7 mouse cellular contexts compared by ENCODE assay signal in genomic region chr14:120477982-120478568, GRCm38 (mm10). TPM values are rescaled to one million over a fixed set of nuclear protein-coding genes. Genes with fewer than 3 reads are reported as not detected.
A peak's percentile ranks its signal among the peaks of the same experiment; 100 is the strongest.
DNase-seq lines count a peak whose midpoint lies in the region; ATAC-seq lines count a peak whose summit lies in the region.

Gene Rap2a (plus strand): TSS chr14:120478444.

- WGBS in embryonic facial prominence, embryonic 11.5 days = under 1% methylated on average over 61 of the region's 78 CpGs
- WGBS in limb, embryonic 10.5 days = under 1% methylated on average over 68 of the region's 78 CpGs
- under 1% methylated on average over 76 of the region's 78 CpGs for WGBS in midbrain, embryonic 13.5 days

- peak; percentile 83 for ATAC-seq in embryonic facial prominence, embryonic 11.5 days (replicated peaks; ENCODE audit: insufficient number of reproducible peaks, low FRiP score, low TSS enrichment, low read depth)
- peak; percentile 62 for ATAC-seq in granulocyte monocyte progenitor cell, adult 5-6 weeks (replicated peaks; ENCODE audit: poor library complexity, severe bottlenecking)
- ATAC-seq in midbrain, embryonic 13.5 days = peak; percentile 87

- peak within 1 kb of the TSS; percentile 81 for H3K27ac ChIP-seq in embryonic facial prominence, embryonic 11.5 days (replicated peaks; ENCODE audit: low read depth, low read length)
- H3K27ac ChIP-seq in limb, embryonic 10.5 days = peak within 1 kb of the TSS; percentile 95
- peak within 1 kb of the TSS; percentile 98 for H3K27ac ChIP-seq in midbrain, embryonic 13.5 days

- peak; percentile 98 for DNase-seq in adrenal gland, postnatal 14 days
- DNase-seq in embryonic facial prominence, embryonic 11.5 days (ENCODE audit: low spot score) = peak; percentile 96
- peak; percentile 96 for DNase-seq in kidney, adult 11 months
- DNase-seq in limb, embryonic 10.5 days (ENCODE audit: low spot score) = peak; percentile 95
- DNase-seq in spleen, adult 18-20 months = peak; percentile 93 to 94

- H3K36me3 ChIP-seq in embryonic facial prominence, embryonic 11.5 days (replicated peaks; ENCODE audit: control insufficient read depth, insufficient read depth, low read depth, low read length) = no peaks in the 10 kb centered on the region
- H3K36me3 ChIP-seq in limb, embryonic 10.5 days = peaks cover 9% of the 10 kb centered on the region; the same call in 1 of the 2 replicates
- peaks cover 5% of the 10 kb centered on the region; the same call in 1 of the 2 replicates for H3K36me3 ChIP-seq in midbrain, embryonic 13.5 days

- H3K9me3 ChIP-seq in embryonic facial prominence, embryonic 11.5 days (replicated peaks; ENCODE audit: control insufficient read depth, low read length) = no peaks in the 10 kb centered on the region
- no peaks in the 10 kb centered on the region for H3K9me3 ChIP-seq in limb, embryonic 10.5 days (replicated peaks)
- no peaks in the 10 kb centered on the region for H3K9me3 ChIP-seq in midbrain, embryonic 13.5 days

- no peaks in the 10 kb centered on the region for H3K27me3 ChIP-seq in embryonic facial prominence, embryonic 11.5 days (ENCODE audit: control insufficient read depth, insufficient read depth, low read length)
- no peaks in the 10 kb centered on the region for H3K27me3 ChIP-seq in limb, embryonic 10.5 days (ENCODE audit: low read depth, poor library complexity, severe bottlenecking)
- H3K27me3 ChIP-seq in midbrain, embryonic 13.5 days = no peaks in the 10 kb centered on the region

- peak within 1 kb of the TSS; percentile 78 for H3K4me2 ChIP-seq in embryonic facial prominence, embryonic 11.5 days (ENCODE audit: low read depth, low read length)
- H3K4me2 ChIP-seq in midbrain, embryonic 13.5 days (replicated peaks) = peak within 1 kb of the TSS; percentile 73

- no peaks in the 10 kb centered on the region for H3K4me1 ChIP-seq in embryonic facial prominence, embryonic 11.5 days (ENCODE audit: control insufficient read depth, insufficient read depth, low read length)
- peaks cover 13% of the 10 kb centered on the region; the same call in 1 of the 2 replicates for H3K4me1 ChIP-seq in limb, embryonic 10.5 days
- H3K4me1 ChIP-seq in midbrain, embryonic 13.5 days (replicated peaks) = peaks cover 41% of the 10 kb centered on the region

- H3K4me3 ChIP-seq in embryonic facial prominence, embryonic 11.5 days (ENCODE audit: low read depth, low read length) = peak within 1 kb of the TSS; percentile 78
- H3K4me3 ChIP-seq in limb, embryonic 10.5 days = peak within 1 kb of the TSS; percentile 80
- H3K4me3 ChIP-seq in midbrain, embryonic 13.5 days (replicated peaks) = peak within 1 kb of the TSS; percentile 84

- peak within 1 kb of the TSS; percentile 85 for H3K9ac ChIP-seq in embryonic facial prominence, embryonic 11.5 days (replicated peaks; ENCODE audit: low read length)
- H3K9ac ChIP-seq in midbrain, embryonic 13.5 days (replicated peaks) = peak within 1 kb of the TSS; percentile 91

RNA-seq across cellular contexts. Expression of gene Rap2a, which starts in this region (rescaled TPM):
- total RNA-seq in adrenal gland, postnatal 14 days (2021) = 21.2 and 22.0 TPM in 2 replicates
- polyA plus RNA-seq in embryonic facial prominence, embryonic 11.5 days (2014; fragmentation: Nextera tagmentation; extraction: Ambion mirVana) = 13.7 and 15.4 TPM in 2 replicates
- total RNA-seq in granulocyte monocyte progenitor cell, adult 5-6 weeks (2014; fragmentation: Nextera tagmentation) = 5.6 and 10.7 TPM in 2 replicates
- 6.1 and 6.3 TPM in 2 replicates for total RNA-seq in granulocyte monocyte progenitor cell, adult 5-6 weeks (2017)
- polyA plus RNA-seq in limb, embryonic 10.5 days (2016; fragmentation: Nextera tagmentation; extraction: Ambion mirVana) = 7.9 and 8.9 TPM in 2 replicates
- 11.9 and 14.8 TPM in 2 replicates for polyA plus RNA-seq in midbrain, embryonic 13.5 days (2015; fragmentation: Nextera tagmentation; extraction: Ambion mirVana)

Comparison
In these comparisons a context has a peak if more than half of its experiments do, and no peak if none do; other contexts are left out.
1. Peak in every context shown above with its lines: DNase-seq, ATAC-seq, H3K4me3 ChIP-seq and H3K27ac ChIP-seq.